Mouse (Mus musculus) limb, embryonic 10.5 days (tissue): ENCODE results near the gene Fnip2. TPM values are rescaled to one million over a fixed set of nuclear protein-coding genes. Genes with fewer than 3 reads are reported as not detected.

ENCODE experiments used
- DNase-seq: peaks from one replicate; pipeline ENCODE4 v3.0.0-alpha.2; 2017; ENCODE audit warnings: low spot score
- H3K27ac ChIP-seq: fragments of 300-500 bp; sonication (generic); 2 replicates; pipeline ENCODE4 v1.5.1; 2016; ENCODE audit warnings: mild to moderate bottlenecking
- H3K27me3 ChIP-seq: fragments of 300-500 bp; sonication (generic); 2 replicates; pipeline ENCODE4 v1.6.1; 2016; ENCODE audit warnings: low read depth, mild to moderate bottlenecking; ENCODE audit not compliant: poor library complexity, severe bottlenecking
- H3K36me3 ChIP-seq: fragments of 300-500 bp; sonication (generic); 2 replicates; pipeline ENCODE4 v1.6.1; 2016; ENCODE audit warnings: mild to moderate bottlenecking, moderate library complexity
- H3K4me1 ChIP-seq: fragments of 300-500 bp; sonication (generic); 2 replicates; pipeline ENCODE4 v1.6.1; 2016
- H3K4me3 ChIP-seq: fragments of 300-500 bp; sonication (generic); 2 replicates; pipeline ENCODE4 v1.5.1; 2016; ENCODE audit warnings: mild to moderate bottlenecking, moderate library complexity
- H3K9me3 ChIP-seq: fragments of 300-500 bp; sonication (generic); replicated peaks from 2 replicates; pipeline ENCODE4 v1.6.1; 2016; ENCODE audit warnings: mild to moderate bottlenecking
- WGBS: fragments of 180-500 bp; shearing (Covaris S2); methylation state at CpG from one replicate; pipeline ENCODE4 v1.1.7; 2016; 5-methylcytosine and 5-hydroxymethylcytosine counted together
- polyA plus RNA-seq: library from polyadenylated mRNA; unstranded; fragments of >200 nt; fragmentation: Nextera tagmentation; extraction: Ambion mirVana; gene quantifications from 2 replicates; pipeline ENCODE4 v1.2.1, GENCODE M21; 2016

The Fnip2 gene
- polyA plus RNA-seq, 1 experiment from 2014 or later: 5.2 TPM

- 82% methylated on average over 12 of the region's 12 CpGs for WGBS
- H3K9me3 ChIP-seq: no peaks in the 10 kb centered on the region
- H3K27ac ChIP-seq: no peak overlapping the region
- no peak overlapping the region for H3K4me3 ChIP-seq
- DNase-seq: no peak
- no peaks in the 10 kb centered on the region for H3K4me1 ChIP-seq
- no peaks in the 10 kb centered on the region for H3K36me3 ChIP-seq
- no peaks in the 10 kb centered on the region for H3K27me3 ChIP-seq
These were observed 126.6 kb downstream of the Fnip2 start for GRCm38 (mm10) chr3:79440976-79441491.

GRCm38 (mm10) chr3:79438276-79438675 is 129.3 kb downstream of the Fnip2 start:
- no peaks in the 10 kb centered on the region for H3K27me3 ChIP-seq
- no peak overlapping the region for H3K27ac ChIP-seq
- 98% methylated on average over 3 of the region's 3 CpGs for WGBS
- no peak overlapping the region for H3K4me3 ChIP-seq
- no peaks in the 10 kb centered on the region for H3K36me3 ChIP-seq
- H3K4me1 ChIP-seq: no peaks in the 10 kb centered on the region
- H3K9me3 ChIP-seq: no peaks in the 10 kb centered on the region
- DNase-seq: no peak

GRCm38 (mm10) chr3:79436186-79436585 is 131.4 kb downstream of the Fnip2 start:
- H3K27me3 ChIP-seq: no peaks in the 10 kb centered on the region
- no peak overlapping the region for H3K4me3 ChIP-seq
- 92% methylated on average over 7 of the region's 7 CpGs for WGBS
- H3K36me3 ChIP-seq: no peaks in the 10 kb centered on the region
- no peaks in the 10 kb centered on the region for H3K4me1 ChIP-seq
- H3K27ac ChIP-seq: no peak overlapping the region
- no peaks in the 10 kb centered on the region for H3K9me3 ChIP-seq
- no peak for DNase-seq

- H3K4me3 ChIP-seq: no peak overlapping the region
- 64% methylated on average over 5 of the region's 5 CpGs for WGBS
- no peaks in the 10 kb centered on the region for H3K27me3 ChIP-seq
- H3K9me3 ChIP-seq: no peaks in the 10 kb centered on the region
- H3K27ac ChIP-seq: no peak overlapping the region
- H3K36me3 ChIP-seq: no peaks in the 10 kb centered on the region
- no peaks in the 10 kb centered on the region for H3K4me1 ChIP-seq
- no peak for DNase-seq
These were observed 132.6 kb downstream of the Fnip2 start for GRCm38 (mm10) chr3:79434985-79435384.

- H3K36me3 ChIP-seq: no peaks in the 10 kb centered on the region
- WGBS: 85% methylated on average over 9 of the region's 9 CpGs
- H3K9me3 ChIP-seq: no peaks in the 10 kb centered on the region
- no peaks in the 10 kb centered on the region for H3K4me1 ChIP-seq
- no peak overlapping the region for H3K27ac ChIP-seq
- DNase-seq: no peak
- no peaks in the 10 kb centered on the region for H3K27me3 ChIP-seq
- no peak overlapping the region for H3K4me3 ChIP-seq
These were observed 133.2 kb downstream of the Fnip2 start for GRCm38 (mm10) chr3:79434436-79434835.

GRCm38 (mm10) chr3:79433593-79433992 is 134.0 kb downstream of the Fnip2 start:
- Histone ChIP-seq H3K4me1 (no peaks in the 10 kb centered on the region), H3K27ac (no peak overlapping the region), H3K27me3 (no peaks in the 10 kb centered on the region), H3K36me3 (no peaks in the 10 kb centered on the region), H3K4me3 (no peak overlapping the region), H3K9me3 (no peaks in the 10 kb centered on the region)
- DNase-seq: no peak

- Histone ChIP-seq H3K27me3 (no peaks in the 10 kb centered on the region), H3K4me3 (no peak overlapping the region), H3K36me3 (no peaks in the 10 kb centered on the region), H3K27ac (no peak overlapping the region), H3K9me3 (no peaks in the 10 kb centered on the region), H3K4me1 (no peaks in the 10 kb centered on the region)
- 92% methylated on average over 1 of the region's 1 CpGs for WGBS
- no peak for DNase-seq
These were observed 142.2 kb downstream of the Fnip2 start for GRCm38 (mm10) chr3:79425441-79425840.

GRCm38 (mm10) chr3:79418921-79419320 is 148.7 kb downstream of the Fnip2 start:
- 92% methylated on average over 14 of the region's 14 CpGs for WGBS
- Histone ChIP-seq H3K36me3 (no peaks in the 10 kb centered on the region), H3K4me1 (no peaks in the 10 kb centered on the region), H3K27me3 (no peaks in the 10 kb centered on the region), H3K4me3 (no peak overlapping the region), H3K27ac (no peak overlapping the region), H3K9me3 (no peaks in the 10 kb centered on the region)
- no peak for DNase-seq

- H3K27me3 ChIP-seq: no peaks in the 10 kb centered on the region
- no peaks in the 10 kb centered on the region for H3K36me3 ChIP-seq
- H3K9me3 ChIP-seq: no peaks in the 10 kb centered on the region
- no peak for DNase-seq
- no peaks in the 10 kb centered on the region; the same call in 1 of the 2 replicates for H3K4me1 ChIP-seq
- H3K27ac ChIP-seq: no peak overlapping the region
- WGBS: 72% methylated on average over 4 of the region's 4 CpGs
- H3K4me3 ChIP-seq: no peak overlapping the region
These were observed 150.5 kb downstream of the Fnip2 start for GRCm38 (mm10) chr3:79416944-79417680.

GRCm38 (mm10) chr3:79415929-79416328 is 151.7 kb downstream of the Fnip2 start:
- Histone ChIP-seq H3K36me3 (no peaks in the 10 kb centered on the region), H3K27me3 (no peaks in the 10 kb centered on the region), H3K9me3 (no peaks in the 10 kb centered on the region), H3K4me3 (no peak overlapping the region), H3K4me1 (peaks cover 6% of the 10 kb centered on the region), H3K27ac (no peak overlapping the region)
- DNase-seq: no peak

GRCm38 (mm10) chr3:79415081-79415480 is 152.5 kb downstream of the Fnip2 start:
- Histone ChIP-seq H3K27ac (no peak overlapping the region), H3K27me3 (no peaks in the 10 kb centered on the region), H3K36me3 (no peaks in the 10 kb centered on the region), H3K4me3 (no peak overlapping the region), H3K4me1 (peaks cover 14% of the 10 kb centered on the region), H3K9me3 (no peaks in the 10 kb centered on the region)
- DNase-seq: no peak
- 86% methylated on average over 5 of the region's 5 CpGs for WGBS

GRCm38 (mm10) chr3:79413492-79413891 is 154.1 kb downstream of the Fnip2 start:
- WGBS: 88% methylated on average over 1 of the region's 1 CpGs
- Histone ChIP-seq H3K27me3 (no peaks in the 10 kb centered on the region), H3K27ac (no peak overlapping the region), H3K36me3 (no peaks in the 10 kb centered on the region), H3K4me1 (peaks cover 30% of the 10 kb centered on the region), H3K4me3 (no peak overlapping the region), H3K9me3 (no peaks in the 10 kb centered on the region)
- no peak for DNase-seq

- no peak overlapping the region for H3K27ac ChIP-seq
- H3K9me3 ChIP-seq: no peaks in the 10 kb centered on the region
- no peaks in the 10 kb centered on the region for H3K36me3 ChIP-seq
- DNase-seq: no peak
- H3K4me1 ChIP-seq: peaks cover 42% of the 10 kb centered on the region
- no peaks in the 10 kb centered on the region for H3K27me3 ChIP-seq
- H3K4me3 ChIP-seq: no peak overlapping the region
- 52% methylated on average over 2 of the region's 2 CpGs for WGBS
These were observed 155.9 kb downstream of the Fnip2 start for GRCm38 (mm10) chr3:79411666-79412065.

- Histone ChIP-seq H3K4me1 (peaks cover 42% of the 10 kb centered on the region), H3K4me3 (no peak overlapping the region), H3K27me3 (no peaks in the 10 kb centered on the region), H3K36me3 (no peaks in the 10 kb centered on the region), H3K9me3 (no peaks in the 10 kb centered on the region), H3K27ac (no peak overlapping the region)
- 46% methylated on average over 5 of the region's 5 CpGs for WGBS
- DNase-seq: no peak
These were observed 157.0 kb downstream of the Fnip2 start for GRCm38 (mm10) chr3:79410629-79410995.
